Mouse (Mus musculus): ENCODE results near the gene Sbf2.

DNA sequence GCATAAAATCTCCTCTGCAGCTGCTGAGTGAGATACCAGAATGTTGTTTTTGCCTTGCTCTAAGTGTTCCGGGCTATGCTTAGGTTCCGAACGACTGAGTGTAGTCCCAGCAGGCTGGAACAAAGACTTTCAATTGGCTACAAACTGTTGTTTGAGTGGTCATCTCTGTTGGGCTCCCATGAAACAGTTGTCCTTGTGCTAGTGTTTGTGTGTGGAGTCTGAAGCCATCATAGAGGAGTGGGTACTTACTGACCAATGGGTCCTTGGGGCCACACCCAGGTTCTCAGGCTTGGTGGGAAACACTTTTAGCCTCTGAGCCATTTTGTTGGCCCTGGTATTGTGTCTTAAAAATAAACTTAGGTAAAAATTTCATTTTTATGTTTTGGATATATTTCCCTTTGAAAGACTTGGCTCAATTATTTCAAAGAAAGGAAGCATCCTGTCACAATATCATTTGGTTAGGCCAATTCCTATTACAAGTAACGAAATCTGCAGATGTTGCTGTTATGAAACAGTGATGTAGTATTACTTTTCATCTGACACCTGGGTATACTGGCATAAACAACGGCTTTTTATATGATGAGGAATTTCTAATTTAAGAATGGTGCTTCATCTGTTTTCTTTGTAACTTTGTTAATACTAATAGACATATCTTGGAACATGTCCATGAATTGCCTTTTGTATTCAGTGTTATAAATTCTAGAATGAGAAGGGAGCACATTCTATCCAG is 289.2 kb downstream of the Sbf2 start:
- TF ChIP-seq CTCF (IDR thresholded peaks at IDR 0.05; ENCODE audit: low read depth, low read length) (no peak), POLR2A (IDR thresholded peaks at IDR 0.05; ENCODE audit: borderline replicate concordance, low read depth, low read length) (no peak)
